Mouse (Mus musculus) stomach, postnatal 0 days (tissue): ENCODE data around the gene Usb1.

Source experiments
- CTCF ChIP-seq: IDR thresholded peaks from 2 replicates; pipeline ENCODE4 v1.5.1; 2016; ENCODE audit warnings: antibody characterized with exemption, low read depth, mild to moderate bottlenecking, moderate library complexity
- EP300 ChIP-seq: optimal IDR thresholded peaks from 2 replicates; pipeline ENCODE3; 2016; ENCODE audit warnings: antibody characterized with exemption

GRCm38 (mm10) chr8:95362272-95362671 lies 30.2 kb downstream of the Usb1 start:
- no peak for TF ChIP-seq EP300
- TF ChIP-seq CTCF = no peak
